Mouse (Mus musculus) erythroid progenitor cell, adult 5-6 weeks (primary cell): ENCODE measurements around the gene Gm11983. TPM values are rescaled to one million over a fixed set of nuclear protein-coding genes. Genes with fewer than 3 reads are reported as not detected.
"Not testable (repeated sequence)": the region's sequence is repeated elsewhere in the genome, so short reads cannot be mapped to it uniquely, and the experiment has no call there.

Experiments
- ATAC-seq: replicated peaks from 2 replicates; pipeline ENCODE4 v1.8.0; 2016; ENCODE audit warnings: moderate number of reproducible peaks, mild to moderate bottlenecking, moderate TSS enrichment, inconsistent platforms; ENCODE audit not compliant: poor library complexity, low FRiP score, severe bottlenecking
- total RNA-seq, 2 experiments: library from RNA; stranded (forward) in 1 of 2; stranded (reverse) in 1 of 2; fragments of 150-400 nt in 1 of 2; fragments of 186-747, 209-891 nt in 1 of 2; gene quantifications; 2 replicates each; pipeline versions ENCODE4 v1.2.3 to v1.2.4; 2015 to 2017; ENCODE audit warnings: low replicate concordance in 2 of 2

The Gm11983 gene
- total RNA-seq (2015; ENCODE audit: low replicate concordance) (not detected in 2 replicates), total RNA-seq (2017; ENCODE audit: low replicate concordance) (not detected in 2 replicates)

DNA sequence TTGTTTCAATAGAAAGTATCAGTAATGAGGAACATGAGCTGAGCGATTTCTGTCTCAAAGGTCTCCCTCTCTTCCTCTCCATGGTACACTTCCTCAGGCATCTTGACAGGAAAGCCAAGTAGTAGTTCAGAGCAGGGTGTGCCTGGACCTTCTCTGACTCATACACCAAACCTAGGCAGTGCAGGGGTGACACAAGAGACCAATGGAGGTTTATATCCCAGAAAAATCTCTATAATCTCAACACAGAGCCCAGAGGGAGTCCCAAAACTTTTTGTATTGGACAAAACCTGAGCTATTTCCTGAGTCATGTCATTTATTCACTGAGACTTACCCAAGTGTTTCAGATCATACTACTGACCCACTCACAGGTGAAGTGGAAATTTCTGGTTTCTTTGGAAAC, at the start of gene Gm11983:
Gene Gm11983, minus strand, starts transcription at position 101 of the 400 bp plus-strand sequence.
- no peak for ATAC-seq

DNA sequence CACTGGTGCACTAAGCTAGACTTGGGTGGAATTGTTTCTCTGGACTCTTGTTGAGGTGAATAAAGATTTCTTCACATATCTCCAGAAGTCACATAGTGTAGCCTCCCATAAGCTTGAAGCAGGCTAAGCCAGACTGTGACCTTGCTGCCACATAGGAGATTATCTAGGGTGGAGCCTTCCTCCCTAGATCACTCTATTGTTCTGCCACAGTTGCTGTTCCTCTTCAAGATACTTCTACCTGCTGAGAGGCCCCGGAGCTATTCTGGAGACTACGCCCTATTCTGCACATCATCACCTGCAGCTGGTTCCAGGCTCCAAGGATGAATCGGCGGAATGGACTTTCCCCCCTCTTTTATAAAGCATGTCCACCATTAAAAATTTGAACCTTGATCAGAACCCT, 45.6 kb upstream of the Gm11983 start:
- not testable (repeated sequence) for ATAC-seq

DNA sequence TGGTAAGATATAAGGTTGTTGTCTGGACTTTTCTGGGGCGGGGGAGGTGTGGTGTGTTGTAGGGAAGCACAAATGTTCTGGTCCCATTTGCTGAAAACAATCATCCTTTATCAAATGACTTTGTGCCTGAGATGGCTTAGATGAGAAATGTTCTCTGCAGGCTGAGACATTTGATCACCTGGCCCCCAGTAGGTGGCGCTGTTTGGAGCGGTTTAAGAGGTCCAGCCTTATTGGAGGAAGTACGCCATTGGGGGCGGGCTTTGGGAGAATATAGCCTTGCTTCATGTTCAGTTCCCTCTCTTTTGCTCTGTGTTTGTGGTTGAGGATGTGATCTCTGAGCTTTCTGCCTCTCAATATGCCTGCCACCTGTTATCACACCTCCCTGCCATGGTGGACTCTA, 44.2 kb upstream of the Gm11983 start:
- ATAC-seq, result no peak

DNA sequence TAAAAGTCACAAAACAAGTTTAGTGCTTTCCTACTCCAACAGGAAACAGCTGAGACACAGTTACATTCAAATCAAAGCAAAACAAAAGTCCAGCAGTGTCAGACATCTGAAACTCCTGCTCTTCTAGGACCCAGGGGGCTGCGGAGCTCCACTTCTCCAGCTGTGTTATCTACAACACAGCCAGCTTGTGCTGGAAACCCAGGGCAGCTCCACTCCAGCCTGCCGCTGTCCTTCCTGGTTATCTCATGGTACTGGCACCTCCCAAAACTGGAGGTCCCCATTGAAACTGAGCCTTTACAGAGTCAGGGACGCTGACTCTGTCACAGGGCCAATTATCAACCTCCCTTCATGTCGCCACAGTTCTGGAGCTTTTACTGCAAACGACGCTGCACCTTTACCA, 40.3 kb upstream of the Gm11983 start:
- ATAC-seq, result no peak

DNA sequence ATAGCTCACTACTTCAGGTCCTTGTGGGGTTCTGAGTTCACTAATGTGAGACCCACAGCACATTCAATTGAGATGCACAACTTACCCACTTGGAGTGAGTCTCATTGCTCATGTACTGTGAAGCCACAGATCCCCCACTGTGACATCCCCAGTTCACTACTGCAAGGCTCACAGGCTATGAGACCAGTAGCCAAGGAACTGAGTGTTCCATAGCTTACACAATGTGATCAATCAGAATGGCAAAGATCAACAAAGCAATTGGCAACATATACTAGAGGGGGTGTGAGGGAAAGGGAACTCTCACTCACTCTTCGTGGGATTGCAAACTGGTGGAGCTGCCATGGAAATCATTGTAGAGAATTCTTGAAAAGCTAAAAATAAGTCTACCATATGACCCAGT, 33.5 kb upstream of the Gm11983 start:
- ATAC-seq, result no peak

DNA sequence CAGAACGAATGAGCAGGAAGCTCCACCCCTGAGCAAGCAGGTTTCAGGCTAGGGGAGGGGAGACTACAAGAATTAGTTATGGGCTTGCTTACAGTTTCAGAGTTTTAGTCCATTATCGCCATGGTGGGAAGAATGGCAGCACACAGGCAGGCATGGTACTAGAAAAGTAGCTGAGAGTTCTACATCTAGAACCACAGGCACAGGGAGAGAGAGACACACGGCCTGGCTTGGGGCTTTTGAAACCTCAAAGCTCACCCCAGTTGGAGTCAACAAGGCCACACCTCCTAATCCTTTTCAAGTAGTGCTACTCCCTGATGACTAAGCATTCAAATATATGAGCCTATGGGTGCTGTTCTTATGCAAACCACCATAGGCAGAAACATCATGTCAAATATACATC, 28.1 kb upstream of the Gm11983 start:
- no peak for ATAC-seq

DNA sequence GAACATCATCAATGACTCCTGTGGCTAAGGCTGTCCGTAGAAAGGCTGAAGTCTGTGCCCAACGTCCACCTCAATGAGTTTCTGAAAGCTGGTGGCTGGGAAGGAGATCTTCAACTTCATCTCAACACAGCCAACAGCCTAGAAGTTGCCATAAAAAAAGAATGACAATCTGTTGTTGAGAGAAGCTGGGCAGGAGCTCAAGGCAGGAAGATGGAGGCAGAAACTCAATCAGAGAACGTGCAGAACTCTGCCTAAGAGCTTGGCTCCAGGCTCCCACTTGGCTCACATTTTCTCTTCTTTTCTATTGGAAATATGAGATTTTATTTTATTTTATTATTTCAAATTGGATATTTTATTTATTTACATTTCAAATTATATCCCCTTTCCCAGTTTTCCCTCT, 24.7 kb upstream of the Gm11983 start:
- no peak for ATAC-seq

DNA sequence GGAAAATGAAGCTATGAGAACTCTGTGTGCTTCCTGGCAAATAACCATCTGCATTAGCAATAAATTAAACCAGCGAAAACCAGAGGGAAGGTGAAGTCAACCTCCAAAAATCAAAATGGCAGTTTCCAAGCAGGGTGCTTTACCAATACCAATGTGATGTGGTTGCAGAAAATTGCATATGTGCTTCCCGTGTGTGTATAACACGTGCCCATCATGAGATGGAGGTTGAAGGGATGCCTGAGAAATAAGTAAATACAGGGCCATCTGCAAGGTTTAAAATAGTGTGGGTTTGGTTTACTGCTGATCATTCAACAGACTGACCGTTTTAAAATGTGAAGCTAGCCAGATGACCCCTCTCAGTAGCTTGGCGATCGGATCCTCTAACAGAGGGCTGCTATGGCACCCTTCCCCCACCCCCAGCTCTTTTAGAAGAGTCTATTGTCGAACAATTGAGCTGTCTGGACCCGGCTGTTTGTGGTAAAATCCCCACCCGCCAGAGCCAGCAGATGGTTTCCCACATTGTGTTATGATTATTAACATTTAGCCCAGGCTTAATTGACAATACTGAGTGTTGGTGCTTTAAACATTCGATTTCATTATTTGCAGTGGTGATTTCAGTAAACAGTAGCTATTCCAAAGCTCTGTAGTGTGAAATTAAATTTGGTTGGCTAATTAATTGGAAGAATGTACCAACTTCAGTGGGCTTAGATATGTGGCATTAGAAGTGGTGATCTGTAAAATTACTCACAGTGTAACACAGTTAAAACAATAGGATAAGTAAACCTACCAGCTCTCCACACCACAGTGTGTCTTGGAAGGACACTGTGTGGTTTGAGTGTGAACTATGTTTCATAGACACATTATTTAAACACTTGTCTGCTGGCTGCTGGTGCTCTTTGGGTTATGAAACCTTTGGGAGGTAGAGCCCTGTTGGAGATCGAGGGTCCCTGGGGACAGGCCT, 22.7 kb upstream of the Gm11983 start:
- ATAC-seq, result no peak

DNA sequence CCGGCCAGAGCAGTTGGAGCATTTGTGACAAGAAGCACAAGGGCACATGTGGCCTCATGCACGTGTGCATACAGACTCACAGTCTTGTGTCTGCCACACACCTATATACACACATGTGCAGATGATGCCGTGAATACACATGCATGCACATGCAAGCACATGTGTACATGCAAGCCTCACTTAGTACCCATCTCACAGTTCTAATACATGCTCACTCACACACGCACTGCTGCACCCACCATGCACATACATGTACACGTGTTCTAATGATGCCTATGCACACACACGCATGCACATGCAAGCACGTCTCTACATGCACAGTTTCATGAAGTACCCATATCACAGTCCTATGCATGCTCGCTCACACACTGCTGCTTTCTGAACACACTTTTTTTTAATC, 21.6 kb upstream of the Gm11983 start:
- no peak for ATAC-seq

DNA sequence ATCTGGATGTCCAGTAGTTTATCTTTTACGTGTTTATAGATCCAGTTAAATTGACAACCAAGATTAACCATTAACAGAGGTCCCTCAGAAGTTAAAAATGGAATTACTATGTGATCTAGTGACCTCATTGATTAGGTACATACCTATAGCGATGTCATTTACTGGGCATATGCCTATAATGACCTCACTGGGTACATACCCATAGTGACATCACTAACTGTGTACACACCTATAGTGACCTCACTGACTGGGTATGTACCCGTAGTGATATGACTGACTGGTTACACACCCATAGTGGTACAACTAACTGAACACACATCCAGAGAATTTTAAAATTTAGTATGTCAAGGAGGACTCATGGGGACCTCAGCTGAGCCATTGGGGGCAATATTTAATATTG, 18.5 kb upstream of the Gm11983 start:
- no peak for ATAC-seq

DNA sequence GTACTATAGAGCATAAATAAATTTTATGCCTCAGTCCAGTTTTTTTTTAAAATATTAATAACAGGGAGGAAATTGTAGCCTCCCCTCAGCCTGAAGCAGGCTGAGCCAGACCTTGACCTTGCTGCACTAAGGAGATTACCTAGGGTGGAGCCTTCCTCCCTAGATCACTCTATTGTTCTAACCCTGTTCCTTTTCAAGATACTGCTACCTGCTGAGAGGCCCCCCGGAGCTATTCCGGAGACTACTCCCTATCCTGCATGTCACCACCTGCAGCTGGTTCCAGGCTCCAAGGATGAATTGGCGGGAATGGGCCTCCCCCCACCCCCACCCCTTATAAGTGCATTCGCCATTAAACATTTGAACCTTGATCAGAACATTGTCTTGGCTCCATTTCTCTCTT, 15.9 kb upstream of the Gm11983 start:
- not testable (repeated sequence) for ATAC-seq

DNA sequence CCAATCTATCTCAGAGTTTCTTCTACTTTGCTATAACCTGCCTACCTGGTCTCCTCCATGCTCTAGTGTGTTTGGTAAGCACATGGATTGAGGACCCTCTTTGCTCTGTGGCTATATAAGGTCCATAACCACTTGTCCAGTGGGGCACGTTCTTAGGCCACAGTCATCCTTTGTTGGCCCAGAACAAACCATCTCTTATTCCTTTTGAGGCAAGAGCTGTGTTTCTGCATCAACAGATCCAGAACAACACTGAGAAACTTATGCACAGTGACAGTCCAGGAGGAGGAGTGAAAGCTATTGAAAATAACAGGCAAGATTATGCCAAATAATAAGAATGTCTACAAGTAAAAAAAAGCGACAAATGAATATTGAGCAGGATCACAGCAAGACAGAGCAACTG, 6.4 kb upstream of the Gm11983 start:
- no peak for ATAC-seq

DNA sequence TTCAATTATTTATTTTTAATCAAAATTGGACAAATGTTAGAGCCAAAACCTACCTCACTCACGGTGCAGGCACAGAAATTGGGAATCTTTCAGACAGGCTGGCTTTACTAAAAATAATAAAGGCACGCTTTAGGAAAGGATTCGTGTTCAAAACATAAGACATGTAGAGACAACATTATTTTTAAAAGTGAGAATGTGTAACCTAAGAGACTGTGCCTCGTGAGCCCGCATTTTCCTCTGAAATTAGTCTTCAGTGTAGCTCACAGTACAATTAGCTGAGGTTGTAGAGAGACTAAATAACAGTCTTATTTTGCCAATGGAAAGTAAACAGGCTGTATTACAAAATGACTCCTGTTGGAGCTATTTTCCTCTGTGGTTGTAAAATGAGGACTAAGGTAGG, 4.7 kb upstream of the Gm11983 start:
- ATAC-seq, result no peak

DNA sequence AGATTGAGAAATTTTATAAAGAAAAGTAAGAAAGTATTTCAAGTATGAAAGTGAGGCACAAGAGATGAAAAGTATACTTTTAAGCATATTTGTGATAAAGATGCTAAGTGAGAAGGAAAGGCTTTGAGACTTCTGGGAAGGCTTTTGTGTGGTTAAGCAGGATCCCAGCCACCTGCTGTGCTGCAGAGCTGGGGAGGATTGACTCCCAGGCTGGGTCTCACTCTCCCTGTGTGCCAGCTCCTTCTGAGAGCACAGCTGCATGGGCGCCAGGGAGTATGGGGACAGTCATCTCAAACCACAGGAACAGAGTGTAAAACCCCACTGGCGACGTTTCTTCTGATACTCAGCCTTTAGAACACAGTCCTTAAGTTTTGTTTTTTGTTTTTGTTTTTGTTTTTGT, 3.3 kb upstream of the Gm11983 start:
- ATAC-seq, result no peak

DNA sequence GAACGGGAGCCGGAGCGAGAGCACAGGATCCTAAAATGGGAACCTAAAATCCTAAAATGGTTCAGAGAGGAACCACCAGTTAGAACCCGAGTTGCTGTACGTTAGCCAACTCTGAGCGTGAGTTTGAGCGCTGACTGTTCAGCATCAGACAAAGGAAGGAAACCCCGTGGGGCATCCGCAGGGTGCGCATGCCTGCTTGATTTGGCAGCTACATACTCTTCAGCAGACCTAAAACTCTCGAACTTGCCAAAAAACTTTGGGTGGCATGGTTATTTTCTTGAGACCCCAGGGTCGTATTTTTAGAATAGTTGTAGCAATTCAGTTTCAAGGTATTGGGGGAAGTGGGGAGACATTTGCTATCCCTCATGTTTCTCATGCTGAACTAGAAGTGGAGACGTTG, 2.8 kb downstream of the Gm11983 start:
- ATAC-seq, result no peak

DNA sequence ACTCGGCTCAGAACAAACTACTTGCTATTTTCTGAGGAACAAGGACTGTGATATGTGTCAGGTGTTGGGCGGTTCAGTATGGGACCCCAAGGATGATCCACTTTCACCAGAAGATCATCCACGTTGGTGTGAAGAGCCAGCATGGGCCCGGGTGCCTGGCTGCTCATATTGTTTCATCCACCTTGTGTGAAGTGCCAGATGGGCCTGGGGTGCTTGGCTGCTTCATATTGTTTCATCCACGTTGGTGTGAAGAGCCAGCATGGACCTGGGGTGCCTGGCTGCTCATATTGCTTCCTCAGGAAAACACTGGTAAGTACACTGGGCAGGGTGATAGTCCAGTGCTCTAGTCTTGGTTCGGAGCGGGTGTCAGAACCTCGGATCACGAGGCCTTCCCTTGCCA, 3.7 kb downstream of the Gm11983 start:
- ATAC-seq, result no peak

DNA sequence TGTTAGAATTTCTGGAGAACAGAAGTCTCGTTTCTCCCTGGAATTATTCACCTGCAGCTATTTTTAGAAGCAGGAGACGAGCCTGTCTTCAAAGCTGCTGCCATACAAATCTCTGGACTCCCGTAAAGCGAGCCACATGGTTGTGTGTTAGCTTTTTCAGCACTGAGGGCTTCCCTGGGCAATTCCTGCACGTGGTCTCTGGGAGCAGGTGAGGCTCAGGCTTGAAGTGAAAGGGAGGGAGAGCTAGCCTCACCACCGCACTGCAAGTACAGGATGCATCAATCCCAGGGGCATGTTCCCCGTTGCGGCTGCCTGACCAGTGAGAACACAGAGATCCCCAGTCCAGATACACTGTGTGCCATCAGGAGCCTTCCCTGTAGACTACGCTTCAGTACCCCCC, 5.5 kb downstream of the Gm11983 start:
- no peak for ATAC-seq

DNA sequence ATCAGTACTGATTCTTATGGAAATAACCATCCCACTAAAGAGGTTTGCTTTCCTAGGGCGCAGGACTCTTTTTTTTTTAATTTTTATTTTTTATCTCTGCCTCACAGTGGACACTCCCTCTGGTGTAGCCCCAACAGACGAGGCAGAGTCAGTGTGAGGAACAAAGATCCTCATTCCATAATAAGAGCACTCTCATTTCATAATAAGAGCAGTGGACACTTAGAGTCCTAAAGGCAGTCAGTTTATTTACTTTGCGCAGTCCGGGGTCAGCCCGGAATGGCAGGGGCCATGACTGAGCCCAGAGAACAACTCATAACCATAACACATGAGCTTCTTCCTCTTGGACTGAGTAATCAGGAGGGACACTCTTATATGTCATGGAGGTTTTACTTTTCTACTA, 9.3 kb downstream of the Gm11983 start:
- no peak for ATAC-seq

DNA sequence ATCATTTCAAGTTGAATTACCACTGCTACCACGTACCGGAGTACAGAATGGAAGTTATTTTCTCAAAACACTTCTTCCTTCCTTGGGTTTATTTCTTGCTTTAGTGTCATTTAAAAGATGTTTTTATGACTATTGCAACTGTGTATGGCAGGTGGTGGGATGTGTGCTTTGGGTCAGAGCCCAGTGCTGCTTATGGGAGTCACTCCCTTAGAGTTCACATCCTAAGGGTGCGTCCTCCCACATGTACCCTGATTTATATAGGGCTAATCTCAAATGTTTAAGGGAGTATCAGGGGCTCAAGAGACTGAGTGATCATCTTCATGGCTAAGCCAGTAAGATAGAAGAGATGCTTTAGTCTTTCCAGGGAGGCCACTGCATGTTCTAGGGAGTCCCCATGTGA, 11.3 kb downstream of the Gm11983 start:
- ATAC-seq, result no peak

DNA sequence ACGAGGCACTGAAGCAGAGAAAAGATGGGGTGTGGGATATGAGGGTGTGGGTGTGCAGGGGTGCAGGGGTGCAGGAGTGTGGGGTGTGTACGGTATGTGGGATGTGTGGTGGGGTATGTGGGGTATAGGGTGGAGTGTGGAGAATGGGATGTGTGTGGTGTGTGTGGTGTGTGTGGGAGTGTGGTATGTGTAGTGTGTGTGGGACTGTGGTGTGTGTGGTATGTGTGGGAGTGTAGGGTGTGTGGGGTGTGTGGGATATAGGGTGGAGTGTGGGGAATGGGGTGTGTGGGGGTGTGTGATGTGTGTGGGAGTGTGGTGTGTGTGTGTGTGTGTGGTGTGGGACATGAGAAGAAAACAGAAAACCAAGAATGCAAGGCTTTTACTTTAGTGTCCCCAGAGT, 14.3 kb downstream of the Gm11983 start:
- no peak for ATAC-seq

DNA sequence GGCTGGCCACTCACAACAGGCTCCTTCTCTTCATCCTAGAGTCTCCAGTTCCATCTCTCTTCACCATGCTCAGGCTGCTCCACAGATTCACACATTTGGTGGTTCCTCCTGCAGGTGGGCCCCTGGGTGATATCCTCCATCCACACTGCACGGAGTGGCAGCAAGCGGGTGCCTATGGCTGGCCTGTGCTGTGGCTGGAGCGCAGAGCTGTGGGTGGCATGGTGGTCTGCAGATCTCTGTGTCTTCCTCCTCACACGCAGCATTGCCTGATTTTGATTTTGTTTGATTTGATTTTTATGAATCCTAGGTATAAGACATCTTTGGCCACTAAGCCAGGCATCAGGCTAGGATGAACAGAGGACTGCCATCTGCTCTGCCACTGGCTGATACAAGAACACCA, 23.0 kb downstream of the Gm11983 start:
- no peak for ATAC-seq

DNA sequence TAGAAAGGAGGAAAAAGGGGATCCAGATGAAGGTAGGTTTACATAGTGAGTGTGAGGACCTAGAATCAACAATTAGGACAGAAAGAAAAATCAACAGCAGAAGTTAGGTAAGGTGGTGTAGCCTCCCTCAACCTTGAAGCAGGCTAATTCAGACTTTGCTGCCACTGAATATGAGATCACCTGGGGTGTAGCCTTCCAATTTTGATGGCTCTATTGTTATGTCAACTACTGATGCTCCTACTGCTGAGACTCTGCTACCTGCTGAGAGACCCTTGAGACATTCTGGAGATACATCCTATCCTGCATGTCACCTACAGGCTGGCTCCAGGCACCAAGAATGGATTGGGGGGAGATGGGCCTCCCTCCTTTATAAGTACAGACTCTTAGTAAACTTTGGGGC, 34.6 kb downstream of the Gm11983 start:
- not testable (repeated sequence) for ATAC-seq
